Mouse (Mus musculus) hindbrain, embryonic 12.5 days (tissue): Measurements from ENCODE around the gene Tdpoz5. TPM values are rescaled to one million over a fixed set of nuclear protein-coding genes. Genes with fewer than 3 reads are reported as not detected.
"Not testable (repeated sequence)": the region's sequence is repeated elsewhere in the genome, so short reads cannot be mapped to it uniquely, and the experiment has no call there.

Source experiments
- ATAC-seq: fragments of 200-750 bp; cut with Nextera tagmentation; 2 replicates; pipeline ENCODE4 v1.8.0; 2017; ENCODE audit warnings: moderate TSS enrichment; ENCODE audit not compliant: low FRiP score
- H3K27ac ChIP-seq: fragments of 300-500 bp; sonication (generic); 2 replicates; pipeline ENCODE4 v1.5.1; 2016; ENCODE audit warnings: mild to moderate bottlenecking
- H3K27me3 ChIP-seq: fragments of 300-500 bp; sonication (generic); 2 replicates; pipeline ENCODE4 v1.6.1; 2016; ENCODE audit warnings: mild to moderate bottlenecking
- H3K36me3 ChIP-seq: fragments of 300-500 bp; sonication (generic); 2 replicates; pipeline ENCODE4 v1.6.1; 2016; ENCODE audit warnings: mild to moderate bottlenecking
- H3K4me1 ChIP-seq: fragments of 300-500 bp; sonication (generic); 2 replicates; pipeline ENCODE4 v1.6.1; 2016
- H3K4me2 ChIP-seq: fragments of 300-500 bp; sonication (generic); replicated peaks from 2 replicates; pipeline ENCODE4 v1.6.1; 2016; ENCODE audit warnings: mild to moderate bottlenecking
- H3K4me3 ChIP-seq: fragments of 300-500 bp; sonication (generic); 2 replicates; pipeline ENCODE4 v1.5.1; 2016; ENCODE audit warnings: mild to moderate bottlenecking
- H3K9ac ChIP-seq: fragments of 300-500 bp; sonication (generic); 2 replicates; pipeline ENCODE4 v1.6.1; 2016; ENCODE audit warnings: mild to moderate bottlenecking, moderate library complexity
- H3K9me3 ChIP-seq: fragments of 300-500 bp; sonication (generic); replicated peaks from 2 replicates; pipeline ENCODE4 v1.6.1; 2016; ENCODE audit warnings: mild to moderate bottlenecking
- WGBS: fragments of 180-500 bp; shearing (Covaris S2); methylation state at CpG from one replicate; pipeline ENCODE4 v1.1.7; 2016; 5-methylcytosine and 5-hydroxymethylcytosine counted together
- polyA plus RNA-seq: library from polyadenylated mRNA; unstranded; fragments of >200 nt; fragmentation: Nextera tagmentation; extraction: Ambion mirVana; gene quantifications from 2 replicates; pipeline ENCODE4 v1.2.1, GENCODE M21; 2016

Tdpoz5 gene
- polyA plus RNA-seq = not detected in 2 replicates

DNA sequence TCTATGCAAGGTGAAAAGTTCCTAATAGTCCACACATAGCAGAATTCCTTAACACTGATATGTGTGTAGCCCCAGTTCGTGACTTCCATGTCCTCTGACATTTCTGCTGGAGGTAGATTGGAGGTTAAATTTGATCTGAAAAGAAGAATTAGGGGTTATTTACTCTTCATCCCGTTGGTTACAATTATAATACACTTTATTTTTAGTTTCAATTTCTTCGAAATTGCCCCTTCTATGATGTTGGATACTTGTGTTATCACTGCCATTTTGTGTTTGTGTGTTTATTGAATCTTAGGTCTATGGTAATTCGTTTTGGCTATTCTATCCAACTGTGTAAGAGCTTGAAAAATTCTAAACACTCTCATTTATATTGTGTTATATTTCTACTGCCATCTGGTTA lies at the start of gene Tdpoz5:
Tdpoz5 (minus strand) TSS at position 101 of the 400 bp plus-strand sequence.
- not testable (repeated sequence) for ATAC-seq, H3K27me3 ChIP-seq, H3K4me2 ChIP-seq, H3K4me3 ChIP-seq, H3K4me1 ChIP-seq, H3K9ac ChIP-seq, H3K36me3 ChIP-seq, H3K27ac ChIP-seq, H3K9me3 ChIP-seq
- 86% methylated on average over 3 of the region's 4 CpGs for WGBS

DNA sequence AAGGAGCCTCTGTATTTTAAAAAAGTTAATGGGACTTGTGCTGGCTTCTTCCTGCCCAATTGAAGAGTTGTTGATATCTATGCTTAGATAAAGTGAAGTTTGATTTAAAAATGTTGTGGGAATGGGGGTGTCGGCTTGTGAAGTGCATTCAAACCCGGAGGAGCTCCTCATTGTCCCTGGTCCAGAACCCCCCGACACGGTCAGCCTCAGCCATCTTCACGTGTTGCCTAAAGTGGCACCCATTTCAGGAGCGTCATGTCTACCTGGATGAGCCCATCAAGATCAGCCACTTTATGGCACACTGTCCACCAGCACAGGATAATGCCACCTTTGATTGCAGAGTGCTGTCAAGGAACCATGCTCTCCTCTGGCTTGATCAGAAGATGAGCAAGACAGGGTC lies 7.8 kb upstream of the Tdpoz5 start:
- not testable (repeated sequence) for H3K9ac ChIP-seq, H3K4me3 ChIP-seq, H3K9me3 ChIP-seq, H3K4me2 ChIP-seq, H3K27me3 ChIP-seq, H3K4me1 ChIP-seq, H3K27ac ChIP-seq, H3K36me3 ChIP-seq, ATAC-seq
- 89% methylated on average over 6 of the region's 6 CpGs for WGBS

DNA sequence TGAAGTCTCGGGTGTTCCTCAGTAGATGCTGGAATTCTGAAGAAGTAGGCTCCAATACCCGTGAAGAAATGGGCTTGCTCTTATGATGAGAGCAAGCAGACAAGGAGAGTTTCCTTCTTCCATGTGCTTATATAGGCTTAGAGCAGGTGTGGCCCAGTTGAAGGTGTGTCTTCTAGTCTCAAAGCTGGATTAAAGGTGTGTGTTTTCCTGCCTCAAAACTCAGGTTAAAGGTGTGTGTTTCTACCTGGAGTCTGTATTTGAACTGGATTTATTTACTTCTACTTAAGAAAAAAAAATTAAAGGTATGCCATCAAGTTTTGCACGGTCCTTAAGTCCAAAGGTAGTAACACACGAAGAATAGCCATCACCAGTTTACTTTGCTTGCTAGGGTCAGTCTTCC lies 17.7 kb downstream of the Tdpoz5 start, which contains the start of gene Gm9117:
Gm9117 (minus strand) TSS at position 101 of the 400 bp plus-strand sequence.
- not testable (repeated sequence) for H3K4me2 ChIP-seq, H3K9ac ChIP-seq, H3K4me3 ChIP-seq, H3K36me3 ChIP-seq, ATAC-seq, H3K27me3 ChIP-seq, H3K9me3 ChIP-seq, H3K4me1 ChIP-seq, H3K27ac ChIP-seq
- WGBS = 85% methylated on average over 4 of the region's 4 CpGs

- not testable (repeated sequence) for H3K4me3 ChIP-seq, H3K4me2 ChIP-seq, H3K27me3 ChIP-seq, H3K27ac ChIP-seq, H3K9ac ChIP-seq, ATAC-seq, H3K9me3 ChIP-seq, H3K4me1 ChIP-seq, H3K36me3 ChIP-seq
- no CpG with 5 or more reads among the region's 3 CpGs for WGBS
Measured at GRCm38 (mm10) chr3:93938386-93938785, 22.7 kb downstream of the Tdpoz5 start.

Other genes with a start within 250 kb of the Tdpoz5 start
- not detected in 2 replicates for gene Gm5773, start 188.3 kb downstream of the Tdpoz5 start, polyA plus RNA-seq
- gene Tdpoz4, start 164.9 kb downstream of the Tdpoz5 start, polyA plus RNA-seq = not detected in 2 replicates
- gene Tdpoz3, start 135.3 kb downstream of the Tdpoz5 start, polyA plus RNA-seq = not detected in 2 replicates
- not detected in 2 replicates for gene Gm9117, start 17.8 kb downstream of the Tdpoz5 start, polyA plus RNA-seq
- not detected in 2 replicates for gene Gm9125, start 93.6 kb upstream of the Tdpoz5 start, polyA plus RNA-seq
- not detected in 2 replicates for gene Gm10697, start 111.3 kb upstream of the Tdpoz5 start, polyA plus RNA-seq
- not detected in 2 replicates for gene Gm10696, start 216.9 kb upstream of the Tdpoz5 start, polyA plus RNA-seq
- not detected in 2 replicates for gene Gm5286, start 235.4 kb upstream of the Tdpoz5 start, polyA plus RNA-seq